Mouse (Mus musculus) embryonic facial prominence, embryonic 10.5 days (tissue): ENCODE measurements around the gene Rbfox2. TPM values are rescaled to one million over a fixed set of nuclear protein-coding genes. Genes with fewer than 3 reads are reported as not detected.

Experiments used
- DNase-seq: peaks from one replicate; pipeline ENCODE4 v3.0.0-alpha.2; 2017; ENCODE audit warnings: low spot score
- H3K27ac ChIP-seq: fragments of 300-500 bp; sonication (generic); replicated peaks from 2 replicates; pipeline ENCODE4 v1.5.1; 2016; ENCODE audit warnings: mild to moderate bottlenecking
- H3K27me3 ChIP-seq: fragments of 300-500 bp; sonication (generic); replicated peaks from 2 replicates; pipeline ENCODE4 v1.6.1; 2016; ENCODE audit warnings: low read depth, mild to moderate bottlenecking; ENCODE audit not compliant: poor library complexity, severe bottlenecking
- H3K36me3 ChIP-seq: fragments of 300-500 bp; sonication (generic); replicated peaks from 2 replicates; pipeline ENCODE4 v1.6.1; 2016; ENCODE audit warnings: mild to moderate bottlenecking, moderate library complexity
- H3K4me1 ChIP-seq: fragments of 300-500 bp; sonication (generic); 2 replicates; pipeline ENCODE4 v1.6.1; 2016
- H3K4me3 ChIP-seq: fragments of 300-500 bp; sonication (generic); 2 replicates; pipeline ENCODE4 v1.5.1; 2016; ENCODE audit warnings: mild to moderate bottlenecking, moderate library complexity
- H3K9me3 ChIP-seq: fragments of 300-500 bp; sonication (generic); 2 replicates; pipeline ENCODE4 v1.6.1; 2016; ENCODE audit warnings: mild to moderate bottlenecking
- WGBS: fragments of 180-500 bp; shearing (Covaris S2); methylation state at CpG from one replicate; pipeline ENCODE4 v1.1.7; 2016; 5-methylcytosine and 5-hydroxymethylcytosine counted together
- polyA plus RNA-seq: library from polyadenylated mRNA; unstranded; fragments of >200 nt; fragmentation: Nextera tagmentation; extraction: Ambion mirVana; gene quantifications from 2 replicates; pipeline ENCODE4 v1.2.1, GENCODE M21; 2016

Rbfox2 gene
- polyA plus RNA-seq, 1 experiment from 2014 or later: 60.7 TPM

- no peaks in the 10 kb centered on the region for H3K36me3 ChIP-seq
- DNase-seq: no peak
- no peaks in the 10 kb centered on the region for H3K27me3 ChIP-seq
- H3K9me3 ChIP-seq: no peaks in the 10 kb centered on the region
- peaks cover 55% of the 10 kb centered on the region for H3K4me1 ChIP-seq
- 88% methylated on average over 4 of the region's 4 CpGs for WGBS
- H3K4me3 ChIP-seq: no peak overlapping the region
- no peak overlapping the region for H3K27ac ChIP-seq
Observed at GRCm38 (mm10) chr15:77239564-77239963, 67.2 kb downstream of the Rbfox2 start.

- no peak for DNase-seq
- no peak overlapping the region for H3K27ac ChIP-seq
- H3K36me3 ChIP-seq: no peaks in the 10 kb centered on the region
- no peak overlapping the region for H3K4me3 ChIP-seq
- WGBS: 52% methylated on average over 1 of the region's 1 CpGs
- H3K4me1 ChIP-seq: peaks cover 57% of the 10 kb centered on the region
- no peaks in the 10 kb centered on the region for H3K9me3 ChIP-seq
- H3K27me3 ChIP-seq: no peaks in the 10 kb centered on the region
Observed at GRCm38 (mm10) chr15:77237661-77238060, 69.1 kb downstream of the Rbfox2 start.

- Histone ChIP-seq H3K9me3 (no peaks in the 10 kb centered on the region), H3K27ac (no peak overlapping the region), H3K4me3 (no peak overlapping the region), H3K27me3 (no peaks in the 10 kb centered on the region), H3K4me1 (peaks cover 61% of the 10 kb centered on the region), H3K36me3 (no peaks in the 10 kb centered on the region)
- DNase-seq: no peak
- 81% methylated on average over 7 of the region's 7 CpGs for WGBS
Observed at GRCm38 (mm10) chr15:77236055-77236567, 70.7 kb downstream of the Rbfox2 start.

GRCm38 (mm10) chr15:77235551-77235950 is 71.3 kb downstream of the Rbfox2 start:
- no peak overlapping the region for H3K27ac ChIP-seq
- H3K27me3 ChIP-seq: no peaks in the 10 kb centered on the region
- H3K4me1 ChIP-seq: peaks cover 61% of the 10 kb centered on the region
- no peaks in the 10 kb centered on the region for H3K36me3 ChIP-seq
- H3K9me3 ChIP-seq: no peaks in the 10 kb centered on the region
- no peak for DNase-seq
- 91% methylated on average over 4 of the region's 4 CpGs for WGBS
- no peak overlapping the region for H3K4me3 ChIP-seq

- Histone ChIP-seq H3K4me3 (no peak overlapping the region), H3K27ac (no peak overlapping the region), H3K4me1 (peaks cover 53% of the 10 kb centered on the region), H3K9me3 (no peaks in the 10 kb centered on the region), H3K36me3 (no peaks in the 10 kb centered on the region), H3K27me3 (no peaks in the 10 kb centered on the region)
- DNase-seq: no peak
- WGBS: 71% methylated on average over 4 of the region's 4 CpGs
Observed at GRCm38 (mm10) chr15:77234296-77234695, 72.5 kb downstream of the Rbfox2 start.

GRCm38 (mm10) chr15:77230144-77230543 is 76.7 kb downstream of the Rbfox2 start:
- WGBS: 80% methylated on average over 3 of the region's 3 CpGs
- Histone ChIP-seq H3K27ac (no peak overlapping the region), H3K27me3 (no peaks in the 10 kb centered on the region), H3K4me3 (no peak overlapping the region), H3K4me1 (peaks cover 38% of the 10 kb centered on the region), H3K36me3 (peaks cover 10% of the 10 kb centered on the region), H3K9me3 (no peaks in the 10 kb centered on the region)
- no peak for DNase-seq

- H3K36me3 ChIP-seq: peaks cover 14% of the 10 kb centered on the region
- no peak overlapping the region for H3K4me3 ChIP-seq
- H3K27ac ChIP-seq: no peak overlapping the region
- H3K9me3 ChIP-seq: no peaks in the 10 kb centered on the region
- 63% methylated on average over 7 of the region's 7 CpGs for WGBS
- no peak for DNase-seq
- no peaks in the 10 kb centered on the region for H3K27me3 ChIP-seq
- peaks cover 20% of the 10 kb centered on the region for H3K4me1 ChIP-seq
Observed at GRCm38 (mm10) chr15:77226831-77227354, 79.9 kb downstream of the Rbfox2 start.

GRCm38 (mm10) chr15:77225858-77226257 is 80.9 kb downstream of the Rbfox2 start:
- H3K36me3 ChIP-seq: peaks cover 14% of the 10 kb centered on the region
- peak; percentile 33 for DNase-seq
- no peaks in the 10 kb centered on the region for H3K9me3 ChIP-seq
- no peak overlapping the region; the same call in 1 of the 2 replicates for H3K4me3 ChIP-seq
- H3K27ac ChIP-seq: peak overlapping the region; percentile 65
- no peaks in the 10 kb centered on the region for H3K27me3 ChIP-seq
- peaks cover 20% of the 10 kb centered on the region for H3K4me1 ChIP-seq
- WGBS: 40% methylated on average over 4 of the region's 4 CpGs

GRCm38 (mm10) chr15:77225274-77225673 is 81.5 kb downstream of the Rbfox2 start:
- H3K27me3 ChIP-seq: no peaks in the 10 kb centered on the region
- no peak overlapping the region for H3K27ac ChIP-seq
- H3K9me3 ChIP-seq: no peaks in the 10 kb centered on the region
- no peak overlapping the region for H3K4me3 ChIP-seq
- H3K4me1 ChIP-seq: peaks cover 26% of the 10 kb centered on the region
- peak; percentile 61 for DNase-seq
- H3K36me3 ChIP-seq: peaks cover 14% of the 10 kb centered on the region

GRCm38 (mm10) chr15:77220833-77221232 is 86.0 kb downstream of the Rbfox2 start:
- Histone ChIP-seq H3K36me3 (peaks cover 4% of the 10 kb centered on the region; the same call in 1 of the 2 replicates), H3K27me3 (no peaks in the 10 kb centered on the region), H3K4me1 (peaks cover 54% of the 10 kb centered on the region), H3K27ac (no peak overlapping the region), H3K4me3 (no peak overlapping the region), H3K9me3 (no peaks in the 10 kb centered on the region)
- no peak for DNase-seq
- 82% methylated on average over 4 of the region's 4 CpGs for WGBS

- Histone ChIP-seq H3K27me3 (no peaks in the 10 kb centered on the region), H3K36me3 (peaks cover 4% of the 10 kb centered on the region; the same call in 1 of the 2 replicates), H3K9me3 (no peaks in the 10 kb centered on the region), H3K4me1 (peaks cover 54% of the 10 kb centered on the region), H3K4me3 (no peak overlapping the region), H3K27ac (no peak overlapping the region)
- peak; percentile 19 for DNase-seq
Observed at GRCm38 (mm10) chr15:77220137-77220536, 86.7 kb downstream of the Rbfox2 start.

- no peak for DNase-seq
- Histone ChIP-seq H3K4me3 (no peak overlapping the region), H3K4me1 (peaks cover 60% of the 10 kb centered on the region), H3K9me3 (no peaks in the 10 kb centered on the region), H3K27me3 (no peaks in the 10 kb centered on the region), H3K27ac (no peak overlapping the region), H3K36me3 (peaks cover 4% of the 10 kb centered on the region; the same call in 1 of the 2 replicates)
- WGBS: 69% methylated on average over 1 of the region's 1 CpGs
Observed at GRCm38 (mm10) chr15:77219571-77219970, 87.2 kb downstream of the Rbfox2 start.

GRCm38 (mm10) chr15:77218007-77218406 is 88.8 kb downstream of the Rbfox2 start:
- Histone ChIP-seq H3K4me1 (peaks cover 75% of the 10 kb centered on the region), H3K27me3 (no peaks in the 10 kb centered on the region), H3K27ac (no peak overlapping the region; the same call in 1 of the 2 replicates), H3K9me3 (no peaks in the 10 kb centered on the region), H3K36me3 (no peaks in the 10 kb centered on the region), H3K4me3 (no peak overlapping the region)
- 92% methylated on average over 3 of the region's 3 CpGs for WGBS
- DNase-seq: no peak
